Mouse (Mus musculus): Measurements from ENCODE around the gene Gpr153. TPM values are rescaled to one million over a fixed set of nuclear protein-coding genes. Genes with fewer than 3 reads are reported as not detected.
A peak's percentile ranks its signal among the peaks of the same experiment; 100 is the strongest.
"Not testable (repeated sequence)": the region's sequence is repeated elsewhere in the genome, so short reads cannot be mapped to it uniquely, and the experiment has no call there.

Gene Gpr153
- polyA plus RNA-seq (2012; ENCODE audit: insufficient read depth, insufficient read length, missing spikeins), result 0.47 TPM in 1 of 2 replicates, not detected in the other

DNA sequence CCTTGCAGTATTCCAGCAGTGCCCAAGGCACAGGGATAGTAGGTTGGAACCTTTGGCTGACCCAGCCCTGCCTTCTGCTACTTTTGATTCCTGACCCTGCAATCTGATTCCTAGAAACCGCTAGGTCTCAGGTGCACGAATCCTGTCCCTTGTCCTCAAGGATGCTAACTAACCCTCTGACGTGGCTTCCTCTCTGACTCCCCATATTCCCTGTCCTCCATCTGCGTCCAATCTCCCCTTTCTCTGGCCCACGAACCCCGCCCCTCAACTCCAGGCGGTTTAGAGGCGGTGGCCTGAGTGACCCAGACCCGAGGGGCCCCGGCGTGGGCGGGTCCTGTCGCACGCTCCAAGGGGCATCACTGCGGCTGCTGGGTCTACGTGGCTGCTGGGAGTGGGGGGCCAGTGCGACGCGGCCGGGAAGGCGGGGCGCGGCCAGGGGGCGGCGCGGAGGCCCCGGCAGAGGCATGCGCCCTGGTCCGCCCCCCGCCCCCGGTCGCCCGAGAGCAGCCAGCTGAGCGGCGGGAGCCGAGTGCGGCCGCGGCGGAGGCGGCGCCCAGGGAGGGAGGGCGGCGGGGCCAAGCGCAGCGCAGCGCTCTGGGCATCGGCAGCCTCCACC, at the start of gene Gpr153:
TSS of gene Gpr153 (plus strand) at position 612 of the 616 bp plus-strand sequence.
- Histone ChIP-seq H3K4me3 (ENCODE audit: insufficient read depth, low read length) (peak within 1 kb of the TSS; percentile 36), H3K27ac (ENCODE audit: insufficient read depth, low read depth, low read length) (no peak within 1 kb of the TSS), H3K4me1 (ENCODE audit: control insufficient read depth, insufficient read depth, low read length) (no peaks in the 10 kb centered on the region)
- TF ChIP-seq CTCF (IDR thresholded peaks at IDR 0.05; ENCODE audit: low read depth, low read length) (no peak), POLR2A (IDR thresholded peaks at IDR 0.05; ENCODE audit: borderline replicate concordance, low read depth, low read length) (no peak)

DNA sequence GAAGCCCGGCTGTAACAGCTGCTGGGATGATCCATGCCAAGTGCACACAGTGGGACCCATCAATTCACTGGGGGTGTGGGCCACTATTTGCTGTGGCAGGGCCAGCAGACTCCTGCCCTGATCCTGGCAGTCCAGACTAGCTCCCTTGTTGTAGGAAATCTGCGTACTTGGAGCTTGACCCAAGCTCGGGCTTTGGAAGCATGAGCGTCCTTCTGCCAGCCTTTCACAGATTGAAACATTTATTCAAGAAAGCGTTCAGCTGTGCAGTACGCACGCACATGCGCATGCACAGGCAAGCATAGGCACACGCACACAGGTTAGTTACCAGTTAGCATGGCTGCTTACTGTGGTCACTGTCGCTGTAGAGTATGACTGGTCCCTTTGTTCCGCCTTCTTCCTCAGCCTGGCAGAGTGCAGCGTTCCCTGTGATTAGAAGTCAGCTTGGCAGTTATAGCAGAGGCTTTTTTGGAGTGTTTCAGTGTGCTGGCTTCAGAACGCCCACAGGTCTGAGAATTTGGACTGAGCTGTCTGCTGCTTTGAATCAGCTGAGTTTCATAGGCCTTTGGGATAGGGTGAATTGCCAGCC, 47.0 kb upstream of the Gpr153 start:
- peaks cover 15% of the 10 kb centered on the region for H3K4me1 ChIP-seq (ENCODE audit: control insufficient read depth, insufficient read depth, low read length)
- H3K27ac ChIP-seq (ENCODE audit: insufficient read depth, low read depth, low read length), result no peak overlapping the region
- TF ChIP-seq CTCF (IDR thresholded peaks at IDR 0.05; ENCODE audit: low read depth, low read length), result no peak
- no peak for TF ChIP-seq POLR2A (IDR thresholded peaks at IDR 0.05; ENCODE audit: borderline replicate concordance, low read depth, low read length)
- no peak overlapping the region for H3K4me3 ChIP-seq (ENCODE audit: insufficient read depth, low read length)

DNA sequence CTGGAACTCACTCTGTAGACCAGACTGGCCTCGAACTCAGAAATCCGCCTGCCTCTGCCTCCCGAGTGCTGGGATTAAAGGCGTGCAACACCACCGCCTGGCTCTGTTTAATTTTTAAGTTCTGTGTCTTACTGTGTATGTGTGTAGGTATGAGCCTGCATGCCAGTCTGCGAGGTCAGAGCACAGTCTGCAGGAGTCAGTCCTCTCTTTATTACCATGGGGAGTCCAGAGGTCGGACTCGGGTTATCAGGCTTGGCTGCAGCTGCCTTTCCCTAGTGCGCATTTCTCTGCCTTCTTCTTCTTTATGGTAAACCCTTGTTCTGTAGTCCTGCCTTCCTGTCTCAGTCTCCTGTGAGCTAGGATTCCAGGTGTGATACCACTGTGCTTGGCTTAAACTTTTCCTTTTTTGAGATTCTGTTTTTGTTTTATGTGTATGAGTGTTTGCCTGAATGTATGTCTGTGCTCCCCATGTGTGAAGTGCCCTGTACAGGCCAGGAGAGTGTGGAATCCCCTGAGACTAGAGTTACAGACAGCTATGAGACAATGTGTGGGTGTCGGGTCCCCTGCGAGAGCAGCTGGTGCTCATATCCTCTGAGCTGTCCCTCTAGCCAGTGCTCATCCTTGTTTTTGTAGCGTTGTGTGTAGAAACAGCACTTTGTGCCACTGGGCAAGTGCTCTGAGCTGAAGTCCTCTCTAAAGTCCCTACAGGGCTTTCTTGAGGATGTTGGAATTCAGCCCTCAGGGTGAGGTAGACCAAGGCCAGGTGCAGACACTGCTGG, 46.1 kb upstream of the Gpr153 start:
- no peak overlapping the region for H3K4me3 ChIP-seq (ENCODE audit: insufficient read depth, low read length)
- no peak overlapping the region for H3K27ac ChIP-seq (ENCODE audit: insufficient read depth, low read depth, low read length)
- no peak for TF ChIP-seq CTCF (IDR thresholded peaks at IDR 0.05; ENCODE audit: low read depth, low read length)
- TF ChIP-seq POLR2A (IDR thresholded peaks at IDR 0.05; ENCODE audit: borderline replicate concordance, low read depth, low read length), result no peak
- peaks cover 11% of the 10 kb centered on the region for H3K4me1 ChIP-seq (ENCODE audit: control insufficient read depth, insufficient read depth, low read length)

DNA sequence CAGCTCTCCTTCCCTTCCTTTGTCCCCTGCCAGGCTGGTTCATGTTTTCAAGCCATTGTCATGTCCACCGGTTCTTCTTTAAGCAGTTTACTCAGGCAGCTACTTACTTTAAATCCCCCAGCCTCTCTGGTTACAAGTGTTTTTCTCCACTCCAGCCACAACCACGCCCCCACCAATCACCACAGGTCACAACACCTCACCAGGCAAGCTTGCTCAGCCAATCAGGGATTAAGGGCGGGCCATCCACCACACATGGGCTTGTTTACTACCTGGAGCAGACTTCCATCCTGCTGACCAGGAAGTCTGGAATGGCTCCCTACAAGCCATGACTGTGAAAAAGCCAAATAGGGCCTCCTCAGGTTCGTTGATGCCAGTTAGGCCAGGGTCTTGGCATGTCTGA, 43.7 kb upstream of the Gpr153 start:
- not testable (repeated sequence) for H3K4me1 ChIP-seq (ENCODE audit: control insufficient read depth, insufficient read depth, low read length); H3K27ac ChIP-seq (ENCODE audit: insufficient read depth, low read depth, low read length); H3K4me3 ChIP-seq (ENCODE audit: insufficient read depth, low read length)

GRCm38 (mm10) chr4:152231326-152231725, 42.7 kb upstream of the Gpr153 start:
- TF ChIP-seq CTCF (IDR thresholded peaks at IDR 0.05; ENCODE audit: low read depth, low read length) (no peak), POLR2A (IDR thresholded peaks at IDR 0.05; ENCODE audit: borderline replicate concordance, low read depth, low read length) (no peak)
- Histone ChIP-seq H3K27ac (ENCODE audit: insufficient read depth, low read depth, low read length) (no peak overlapping the region), H3K4me3 (ENCODE audit: insufficient read depth, low read length) (no peak overlapping the region), H3K4me1 (ENCODE audit: control insufficient read depth, insufficient read depth, low read length) (no peaks in the 10 kb centered on the region)

GRCm38 (mm10) chr4:152232411-152232903, 41.6 kb upstream of the Gpr153 start:
- no peak overlapping the region for H3K4me3 ChIP-seq (ENCODE audit: insufficient read depth, low read length)
- TF ChIP-seq CTCF (IDR thresholded peaks at IDR 0.05; ENCODE audit: low read depth, low read length) (no peak), POLR2A (IDR thresholded peaks at IDR 0.05; ENCODE audit: borderline replicate concordance, low read depth, low read length) (no peak)
- no peaks in the 10 kb centered on the region for H3K4me1 ChIP-seq (ENCODE audit: control insufficient read depth, insufficient read depth, low read length)
- H3K27ac ChIP-seq (ENCODE audit: insufficient read depth, low read depth, low read length), result no peak overlapping the region

- H3K27ac ChIP-seq (ENCODE audit: insufficient read depth, low read depth, low read length), result no peak overlapping the region
- TF ChIP-seq POLR2A (IDR thresholded peaks at IDR 0.05; ENCODE audit: borderline replicate concordance, low read depth, low read length) (no peak), CTCF (IDR thresholded peaks at IDR 0.05; ENCODE audit: low read depth, low read length) (no peak)
- no peak overlapping the region for H3K4me3 ChIP-seq (ENCODE audit: insufficient read depth, low read length)
- peaks cover 8% of the 10 kb centered on the region for H3K4me1 ChIP-seq (ENCODE audit: control insufficient read depth, insufficient read depth, low read length)
Observed at GRCm38 (mm10) chr4:152239974-152240373, 34.1 kb upstream of the Gpr153 start.

DNA sequence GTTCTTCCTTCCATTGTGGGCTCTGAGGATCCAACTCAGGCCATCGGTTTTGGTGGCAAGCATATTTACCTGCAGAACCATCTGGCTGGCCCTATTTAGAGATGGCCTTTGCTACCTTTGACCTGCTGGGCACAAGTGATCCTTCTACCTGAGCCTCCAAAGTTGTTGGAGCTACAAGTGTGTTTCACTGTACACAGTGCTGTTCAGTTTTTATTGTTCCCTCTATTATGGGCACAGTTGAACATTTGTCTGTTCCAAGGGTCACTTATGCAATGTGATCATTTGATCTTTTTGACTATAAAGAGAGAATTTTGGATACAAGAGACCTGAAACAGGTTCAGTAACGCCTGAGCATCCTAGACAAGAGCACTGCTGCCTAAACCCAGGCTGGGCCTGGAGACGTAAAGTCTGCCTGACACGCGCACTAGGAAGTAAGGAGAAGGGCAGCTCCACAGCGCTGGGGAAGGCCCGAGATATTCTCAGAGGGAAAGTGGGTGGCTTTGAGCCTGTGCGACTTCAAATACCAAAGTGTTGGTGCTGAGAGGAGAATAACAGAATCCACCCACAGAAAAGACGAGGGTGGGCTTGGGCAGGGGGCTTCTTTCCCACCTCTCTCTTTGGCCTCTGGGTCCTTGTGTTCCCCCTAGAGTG, 30.7 kb upstream of the Gpr153 start:
- Histone ChIP-seq H3K4me1 (ENCODE audit: control insufficient read depth, insufficient read depth, low read length) (peaks cover 8% of the 10 kb centered on the region), H3K4me3 (ENCODE audit: insufficient read depth, low read length) (no peak overlapping the region), H3K27ac (ENCODE audit: insufficient read depth, low read depth, low read length) (no peak overlapping the region)
- no peak for TF ChIP-seq CTCF (IDR thresholded peaks at IDR 0.05; ENCODE audit: low read depth, low read length)
- TF ChIP-seq POLR2A (IDR thresholded peaks at IDR 0.05; ENCODE audit: borderline replicate concordance, low read depth, low read length), result no peak

DNA sequence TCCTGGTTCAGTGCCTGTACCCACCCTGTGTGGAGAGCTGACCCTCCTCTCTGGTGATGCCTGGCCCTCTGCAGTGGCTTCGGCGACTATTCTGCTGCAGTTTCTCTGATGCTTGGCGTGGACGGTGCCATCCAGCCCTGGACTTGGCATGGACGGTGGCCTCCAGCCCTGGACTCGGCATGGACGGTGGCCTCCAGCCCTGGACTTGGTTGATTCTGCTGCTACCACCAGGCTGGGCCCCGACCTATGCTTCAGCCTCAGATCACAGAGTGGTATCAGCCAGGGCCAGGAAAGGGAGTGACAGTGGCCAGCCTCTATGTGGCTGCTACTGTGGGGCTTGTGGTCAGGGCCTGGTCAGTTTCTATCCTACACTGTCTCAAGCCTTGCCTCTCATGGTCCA, 30.1 kb upstream of the Gpr153 start:
- Histone ChIP-seq H3K4me3 (ENCODE audit: insufficient read depth, low read length) (no peak overlapping the region), H3K4me1 (ENCODE audit: control insufficient read depth, insufficient read depth, low read length) (peaks cover 2% of the 10 kb centered on the region), H3K27ac (ENCODE audit: insufficient read depth, low read depth, low read length) (no peak overlapping the region)
- no peak for TF ChIP-seq POLR2A (IDR thresholded peaks at IDR 0.05; ENCODE audit: borderline replicate concordance, low read depth, low read length)
- TF ChIP-seq CTCF (IDR thresholded peaks at IDR 0.05; ENCODE audit: low read depth, low read length), result no peak

All from bone marrow macrophage, adult 2 months (primary cell).